Mouse (Mus musculus): Measurements from ENCODE around the gene Olfr850. TPM values are rescaled to one million over a fixed set of nuclear protein-coding genes. Genes with fewer than 3 reads are reported as not detected.

Olfr850 gene
- not detected in 2 replicates for polyA plus RNA-seq (2015; fragmentation: Nextera tagmentation; extraction: Ambion mirVana)

DNA sequence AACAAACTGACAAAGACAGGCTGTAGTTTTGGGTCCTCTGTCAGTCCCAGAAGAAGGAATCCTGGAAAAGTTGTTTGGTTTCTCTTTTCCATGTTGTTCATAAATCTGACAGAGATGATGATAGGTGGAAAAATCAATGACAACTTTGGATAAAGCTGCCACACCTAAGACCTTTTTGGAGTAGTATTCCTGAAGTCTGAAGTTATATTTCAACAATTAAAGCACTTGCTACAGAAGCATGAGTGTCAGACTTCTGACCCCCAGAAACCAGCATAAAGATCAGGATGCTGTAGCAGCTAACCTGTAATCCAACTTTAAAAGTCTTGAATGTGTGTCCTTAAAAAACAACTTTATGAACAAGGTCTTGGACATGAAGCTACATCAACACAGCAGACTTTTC, at the start of gene Olfr850:
Gene Olfr850 (minus strand): TSS at position 101 of the 400 bp plus-strand sequence.
- no peak within 1 kb of the TSS for H3K9ac ChIP-seq
- no peak within 1 kb of the TSS for H3K27ac ChIP-seq (replicated peaks)
- peaks cover 4% of the 10 kb centered on the region; the same call in 1 of the 2 replicates for H3K9me3 ChIP-seq
- no peak for ATAC-seq (ENCODE audit: low read depth)
- no peaks in the 10 kb centered on the region for H3K4me1 ChIP-seq (replicated peaks)
- H3K27me3 ChIP-seq = no peaks in the 10 kb centered on the region
- H3K36me3 ChIP-seq = no peaks in the 10 kb centered on the region
- H3K4me3 ChIP-seq = no peak within 1 kb of the TSS
- no peak within 1 kb of the TSS for H3K4me2 ChIP-seq

DNA sequence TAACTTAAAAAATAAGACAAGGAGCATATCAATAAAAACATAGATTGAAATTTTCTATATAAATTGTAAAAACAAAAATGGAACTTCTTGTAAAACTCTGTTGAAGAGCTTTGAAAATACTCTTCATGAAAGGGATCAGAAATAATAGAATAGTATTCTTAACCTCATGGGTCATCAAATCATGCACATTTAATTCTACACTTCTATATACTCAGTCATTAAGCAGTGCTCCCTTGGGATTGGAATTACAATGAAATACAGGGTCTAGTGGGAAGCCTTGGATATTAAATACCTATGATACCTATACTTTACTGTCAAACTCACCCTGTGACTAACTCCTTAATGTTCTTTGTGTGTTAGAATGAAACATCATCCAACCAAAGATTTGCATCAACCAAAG, 14.9 kb upstream of the Olfr850 start, which contains the start of gene Olfr851:
Gene Olfr851 (plus strand): TSS at position 301 of the 400 bp plus-strand sequence.
- Histone ChIP-seq H3K9ac (no peak within 1 kb of the TSS), H3K4me3 (no peak within 1 kb of the TSS), H3K27ac (replicated peaks) (no peak within 1 kb of the TSS), H3K9me3 (peaks cover 20% of the 10 kb centered on the region; the same call in 1 of the 2 replicates), H3K27me3 (no peaks in the 10 kb centered on the region), H3K36me3 (no peaks in the 10 kb centered on the region), H3K4me1 (replicated peaks) (no peaks in the 10 kb centered on the region), H3K4me2 (no peak within 1 kb of the TSS)
- no peak for ATAC-seq (ENCODE audit: low read depth)

DNA sequence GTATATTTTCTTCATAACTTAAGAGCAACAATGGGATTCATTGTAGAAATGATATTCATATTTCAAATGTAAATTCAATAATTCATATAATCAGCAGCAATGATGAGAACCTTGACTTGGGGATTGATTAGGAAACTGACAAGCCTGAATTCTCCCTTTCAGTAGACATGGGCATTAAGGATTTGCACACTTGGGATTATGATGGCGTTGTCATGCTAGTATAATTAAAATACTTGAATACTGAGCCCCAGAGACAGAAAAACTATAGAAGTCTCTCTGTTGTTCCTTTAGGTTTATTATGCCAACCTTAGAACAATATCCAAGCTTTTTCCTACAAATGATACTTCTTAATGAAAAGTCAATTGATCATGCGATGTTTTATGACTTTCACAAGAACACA, 38.1 kb downstream of the Olfr850 start, which contains the start of gene Olfr849:
Gene Olfr849 (plus strand): TSS at position 301 of the 400 bp plus-strand sequence.
- peaks cover 27% of the 10 kb centered on the region for H3K9me3 ChIP-seq
- no peak within 1 kb of the TSS for H3K4me3 ChIP-seq
- H3K36me3 ChIP-seq = no peaks in the 10 kb centered on the region
- H3K9ac ChIP-seq = no peak within 1 kb of the TSS
- H3K4me2 ChIP-seq = no peak within 1 kb of the TSS
- no peaks in the 10 kb centered on the region for H3K27me3 ChIP-seq
- ATAC-seq (ENCODE audit: low read depth) = no peak
- H3K27ac ChIP-seq (replicated peaks) = no peak within 1 kb of the TSS
- no peaks in the 10 kb centered on the region for H3K4me1 ChIP-seq (replicated peaks)
- WGBS = 91% methylated on average over 2 of the region's 2 CpGs

Other genes with a start within 250 kb of the Olfr850 start
- gene Olfr843, start 226.3 kb downstream of the Olfr850 start, polyA plus RNA-seq (2015; fragmentation: Nextera tagmentation; extraction: Ambion mirVana) = not detected in 2 replicates
- gene Olfr844, start 161.9 kb downstream of the Olfr850 start, polyA plus RNA-seq (2015; fragmentation: Nextera tagmentation; extraction: Ambion mirVana) = not detected in 2 replicates
- not detected in 2 replicates for gene Olfr845, start 141.8 kb downstream of the Olfr850 start, polyA plus RNA-seq (2015; fragmentation: Nextera tagmentation; extraction: Ambion mirVana)
- gene Olfr846, start 114.2 kb downstream of the Olfr850 start, polyA plus RNA-seq (2015; fragmentation: Nextera tagmentation; extraction: Ambion mirVana) = not detected in 2 replicates
- not detected in 2 replicates for gene Olfr847, start 99.6 kb downstream of the Olfr850 start, polyA plus RNA-seq (2015; fragmentation: Nextera tagmentation; extraction: Ambion mirVana)
- gene Olfr849, start 38.0 kb downstream of the Olfr850 start, polyA plus RNA-seq (2015; fragmentation: Nextera tagmentation; extraction: Ambion mirVana) = not detected in 2 replicates
- not detected in 2 replicates for gene Olfr851, start 15.0 kb upstream of the Olfr850 start, polyA plus RNA-seq (2015; fragmentation: Nextera tagmentation; extraction: Ambion mirVana)
- not detected in 2 replicates for gene Olfr853, start 62.8 kb upstream of the Olfr850 start, polyA plus RNA-seq (2015; fragmentation: Nextera tagmentation; extraction: Ambion mirVana)
- gene Olfr854, start 89.1 kb upstream of the Olfr850 start, polyA plus RNA-seq (2015; fragmentation: Nextera tagmentation; extraction: Ambion mirVana) = not detected in 2 replicates
- not detected in 2 replicates for gene Olfr855, start 104.4 kb upstream of the Olfr850 start, polyA plus RNA-seq (2015; fragmentation: Nextera tagmentation; extraction: Ambion mirVana)
- gene Zfp317, start 143.9 kb upstream of the Olfr850 start, polyA plus RNA-seq (2015; fragmentation: Nextera tagmentation; extraction: Ambion mirVana) = 36.8 and 37.5 TPM in 2 replicates
- not detected in 2 replicates for gene Olfr857, start 231.2 kb upstream of the Olfr850 start, polyA plus RNA-seq (2015; fragmentation: Nextera tagmentation; extraction: Ambion mirVana)

All from neural tube, embryonic 13.5 days (tissue).